In the genomic region with DNA sequence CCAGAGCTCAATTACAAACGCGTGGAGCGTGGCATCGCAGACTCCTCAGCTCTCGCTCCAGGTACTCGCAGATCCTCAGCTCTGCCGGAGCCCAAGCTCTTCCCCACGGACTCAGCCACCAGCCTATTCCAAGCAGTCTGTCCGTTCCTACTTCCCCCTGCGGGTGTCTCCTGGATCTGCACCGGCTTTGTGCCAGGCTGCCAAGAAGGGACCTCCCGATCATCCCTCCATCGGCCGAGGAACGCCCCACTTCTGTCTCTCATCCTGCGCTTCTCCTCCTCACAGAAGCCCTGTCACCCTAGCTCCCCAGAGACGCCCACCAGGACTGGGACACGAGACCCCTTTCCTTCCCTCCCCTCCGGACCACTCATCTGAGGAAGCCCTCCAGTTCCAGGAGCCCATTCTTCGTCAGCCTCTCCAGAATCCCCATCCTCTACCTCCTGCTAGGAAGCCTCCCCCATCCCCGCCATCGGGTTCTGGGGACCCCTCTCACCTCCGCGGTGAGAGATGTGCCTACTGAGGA, we compare ENCODE assay signal across 8 mouse cellular contexts. TPM values are rescaled to one million over a fixed set of nuclear protein-coding genes. Genes with fewer than 3 reads are reported as not detected.
DNase-seq lines count a peak whose midpoint lies in the region; ATAC-seq and TF ChIP-seq lines count a peak whose summit lies in the region.

No protein-coding gene starts in this region.

- H3K4me1 ChIP-seq in heart, embryonic 13.5 days = peaks cover 20% of the 10 kb centered on the region
- peaks cover 7% of the 10 kb centered on the region; the same call in 1 of the 2 replicates for H3K4me1 ChIP-seq in liver, embryonic 11.5 days (replicated peaks; ENCODE audit: control insufficient read depth, insufficient read depth, low read length)

- no peak for TF ChIP-seq POLR2A in myocyte (IDR thresholded peaks at IDR 0.05; ENCODE audit: insufficient read length, low read depth)

- H3K36me3 ChIP-seq in heart, embryonic 13.5 days = peaks cover 23% of the 10 kb centered on the region
- H3K36me3 ChIP-seq in liver, embryonic 11.5 days (ENCODE audit: control insufficient read depth, insufficient read depth, low read length) = peaks cover 10% of the 10 kb centered on the region
- H3K36me3 ChIP-seq in myocyte (ENCODE audit: control insufficient read depth, insufficient read depth) = peaks cover 14% of the 10 kb centered on the region

- no peaks in the 10 kb centered on the region for H3K27me3 ChIP-seq in heart, embryonic 13.5 days (replicated peaks)
- H3K27me3 ChIP-seq in liver, embryonic 11.5 days (replicated peaks; ENCODE audit: control insufficient read depth, insufficient read depth, low read length) = no peaks in the 10 kb centered on the region
- no peaks in the 10 kb centered on the region for H3K27me3 ChIP-seq in myocyte (ENCODE audit: control insufficient read depth, insufficient read depth, insufficient read length)

- DNase-seq in CD4-positive helper T cell, adult 2 months (ENCODE audit: low read depth, low spot score) = peak; percentile 38
- peak; percentile 42 for DNase-seq in brain, embryonic 18.5 days (ENCODE audit: low read depth, low spot score)
- peak; percentile 76 for DNase-seq in kidney, postnatal 10 days
- peak; percentile 68 for DNase-seq in liver, embryonic 11.5 days (ENCODE audit: low spot score)
- peak; percentile 62 to 78 for DNase-seq in spleen, postnatal 4 days (ENCODE audit: low spot score in 2 of 2)

- ATAC-seq in erythroid progenitor cell, adult 5-6 weeks (replicated peaks; ENCODE audit: low FRiP score, poor library complexity, severe bottlenecking) = peak; percentile 89
- 0 out of 2 replicates have a peak, but pooled peaks have one; percentile 21 for ATAC-seq in heart, embryonic 13.5 days (ENCODE audit: extremely low read depth, insufficient number of reproducible peaks, low FRiP score, low TSS enrichment)
- peak; percentile 70 for ATAC-seq in liver, embryonic 11.5 days (replicated peaks; ENCODE audit: low FRiP score)

- H3K4me2 ChIP-seq in heart, embryonic 13.5 days = peak overlapping the region; percentile 98
- peak overlapping the region; percentile 98 for H3K4me2 ChIP-seq in liver, embryonic 11.5 days
- H3K4me2 ChIP-seq in myocyte (ENCODE audit: low read depth) = peak overlapping the region; percentile 91

- H3K4me3 ChIP-seq in heart, embryonic 13.5 days = peak overlapping the region; percentile 81
- H3K4me3 ChIP-seq in liver, embryonic 11.5 days (ENCODE audit: low read depth, low read length) = peak overlapping the region; percentile 68
- H3K4me3 ChIP-seq in myocyte = peak overlapping the region; percentile 85

- peak overlapping the region; percentile 93 for H3K9ac ChIP-seq in heart, embryonic 13.5 days
- peak overlapping the region; percentile 78 for H3K9ac ChIP-seq in liver, embryonic 11.5 days (ENCODE audit: low read depth, low read length)

- peak overlapping the region; percentile 27 for H3ac ChIP-seq in myocyte (ENCODE audit: control insufficient read depth, insufficient read length)

- peak overlapping the region; percentile 86 for H3K27ac ChIP-seq in heart, embryonic 13.5 days (replicated peaks)
- 0 out of 2 replicates have a peak overlapping the region, but pooled peaks have one; percentile 8 for H3K27ac ChIP-seq in liver, embryonic 11.5 days (ENCODE audit: low read depth, low read length)

- no peaks in the 10 kb centered on the region for H3K9me3 ChIP-seq in heart, embryonic 13.5 days
- H3K9me3 ChIP-seq in liver, embryonic 11.5 days (ENCODE audit: control insufficient read depth, low read length) = no peaks in the 10 kb centered on the region

- WGBS in heart, embryonic 13.5 days = under 1% methylated on average over 24 of the region's 24 CpGs
- WGBS in liver, embryonic 11.5 days = 2% methylated on average over 24 of the region's 24 CpGs

- H3K79me2 ChIP-seq in myocyte (ENCODE audit: control insufficient read depth, insufficient read depth) = no peaks in the 10 kb centered on the region

TF ChIP-seq in myocyte, 11 proteins besides CTCF, POLR2A, EP300 and RAD21:
- no peak for TF ChIP-seq CEBPB (IDR thresholded peaks at IDR 0.05; ENCODE audit: insufficient read depth, poor library complexity, severe bottlenecking)
- TF ChIP-seq USF1 (IDR thresholded peaks at IDR 0.05; ENCODE audit: low read depth) = no peak
- no peak for TF ChIP-seq MYOD1 (IDR thresholded peaks at IDR 0.05; ENCODE audit: control insufficient read depth in 1 of 3, insufficient read length in 2 of 3, low read depth in 2 of 3)
- TF ChIP-seq TCF12 (IDR thresholded peaks at IDR 0.05; ENCODE audit: insufficient read depth, poor library complexity, severe bottlenecking) = no peak
- TF ChIP-seq SRF (IDR thresholded peaks at IDR 0.05; ENCODE audit: control insufficient read depth, insufficient read length, low read depth) = no peak
- no peak for TF ChIP-seq TCF3 (IDR thresholded peaks at IDR 0.05; ENCODE audit: insufficient read length, low read depth)
- no peak for TF ChIP-seq MAX (IDR thresholded peaks at IDR 0.05; ENCODE audit: low read depth)
- no peak for TF ChIP-seq E2F4 (IDR thresholded peaks at IDR 0.05; ENCODE audit: insufficient read depth)
TF ChIP-seq in myocyte: peak in this region for 0.

RNA-seq across cellular contexts. Expression of a gene that starts 0.5 kb away (rescaled TPM):
- 5.0 and 8.4 TPM in 2 replicates for total RNA-seq in erythroid progenitor cell, adult 5-6 weeks (2015; ENCODE audit: low replicate concordance)
- total RNA-seq in erythroid progenitor cell, adult 5-6 weeks (2017; ENCODE audit: low replicate concordance) = 3.3 and 5.7 TPM in 2 replicates
- polyA plus RNA-seq in heart, embryonic 13.5 days (2015; fragmentation: Nextera tagmentation; extraction: Ambion mirVana) = 23.1 and 29.4 TPM in 2 replicates
- 12.0 and 12.5 TPM in 2 replicates for polyA plus RNA-seq in liver, embryonic 11.5 days (2014; fragmentation: Nextera tagmentation; extraction: Ambion mirVana)
- 9.9 TPM for polyA plus RNA-seq in myocyte (2012; fragmentation: generic; extraction: Trizol)

RNA-seq across cellular contexts. Expression of a gene that starts 13.2 kb away (rescaled TPM):
- 2.2 and 3.4 TPM in 2 replicates for total RNA-seq in erythroid progenitor cell, adult 5-6 weeks (2015; ENCODE audit: low replicate concordance)
- total RNA-seq in erythroid progenitor cell, adult 5-6 weeks (2017; ENCODE audit: low replicate concordance) = 5.8 and 6.2 TPM in 2 replicates
- polyA plus RNA-seq in heart, embryonic 13.5 days (2015; fragmentation: Nextera tagmentation; extraction: Ambion mirVana) = 11.9 and 13.7 TPM in 2 replicates
- 20.8 and 24.5 TPM in 2 replicates for polyA plus RNA-seq in liver, embryonic 11.5 days (2014; fragmentation: Nextera tagmentation; extraction: Ambion mirVana)
- polyA plus RNA-seq in myocyte (2012; fragmentation: generic; extraction: Trizol) = 13.1 TPM

RNA-seq across cellular contexts. Expression of a gene that starts 35.1 kb away (rescaled TPM):
- total RNA-seq in erythroid progenitor cell, adult 5-6 weeks (2015; ENCODE audit: low replicate concordance) = 145 and 169 TPM in 2 replicates
- 74.4 and 95.3 TPM in 2 replicates for total RNA-seq in erythroid progenitor cell, adult 5-6 weeks (2017; ENCODE audit: low replicate concordance)
- polyA plus RNA-seq in heart, embryonic 13.5 days (2015; fragmentation: Nextera tagmentation; extraction: Ambion mirVana) = 6.3 and 6.9 TPM in 2 replicates
- polyA plus RNA-seq in liver, embryonic 11.5 days (2014; fragmentation: Nextera tagmentation; extraction: Ambion mirVana) = 13.4 and 14.5 TPM in 2 replicates
- 9.3 TPM for polyA plus RNA-seq in myocyte (2012; fragmentation: generic; extraction: Trizol)

RNA-seq across cellular contexts. Expression of a gene that starts 35.6 kb away (rescaled TPM):
- total RNA-seq in erythroid progenitor cell, adult 5-6 weeks (2015; ENCODE audit: low replicate concordance) = 148 and 181 TPM in 2 replicates
- total RNA-seq in erythroid progenitor cell, adult 5-6 weeks (2017; ENCODE audit: low replicate concordance) = 114 and 145 TPM in 2 replicates
- polyA plus RNA-seq in heart, embryonic 13.5 days (2015; fragmentation: Nextera tagmentation; extraction: Ambion mirVana) = 56.8 and 63.4 TPM in 2 replicates
- polyA plus RNA-seq in liver, embryonic 11.5 days (2014; fragmentation: Nextera tagmentation; extraction: Ambion mirVana) = 55.3 and 55.9 TPM in 2 replicates
- polyA plus RNA-seq in myocyte (2012; fragmentation: generic; extraction: Trizol) = 5.6 TPM

RNA-seq across cellular contexts. Expression of a gene that starts 53.5 kb away (rescaled TPM):
- 25.6 and 28.5 TPM in 2 replicates for total RNA-seq in erythroid progenitor cell, adult 5-6 weeks (2015; ENCODE audit: low replicate concordance)
- 38.3 and 50.3 TPM in 2 replicates for total RNA-seq in erythroid progenitor cell, adult 5-6 weeks (2017; ENCODE audit: low replicate concordance)
- 17.1 and 18.1 TPM in 2 replicates for polyA plus RNA-seq in heart, embryonic 13.5 days (2015; fragmentation: Nextera tagmentation; extraction: Ambion mirVana)
- 40.4 and 43.4 TPM in 2 replicates for polyA plus RNA-seq in liver, embryonic 11.5 days (2014; fragmentation: Nextera tagmentation; extraction: Ambion mirVana)
- 6.7 TPM for polyA plus RNA-seq in myocyte (2012; fragmentation: generic; extraction: Trizol)

Comparison
In these comparisons a context has a peak if more than half of its experiments do, and no peak if none do; other contexts are left out.
1. Peak in every context shown above with its lines: DNase-seq, ATAC-seq, H3K4me3 ChIP-seq and H3K27ac ChIP-seq.
2. ATAC-seq: peak in every context shown above with its lines; median percentile 89 in erythroid progenitor cell, adult 5-6 weeks; 70 in liver, embryonic 11.5 days; 21 in heart, embryonic 13.5 days.